ENCODE assay signal across 9 mouse cellular contexts in genomic region chr12:56689736-56690135, GRCm38 (mm10). TPM values are rescaled to one million over a fixed set of nuclear protein-coding genes. Genes with fewer than 3 reads are reported as not detected.
DNase-seq lines count a peak whose midpoint lies in the region; ATAC-seq and TF ChIP-seq lines count a peak whose summit lies in the region.
"Had no signal": no experiment of that assay in that cellular context is flagged by ENCODE, and none has a peak within 500 bp of the region (broad histone marks: within the 10 kb centered on the region; RNA-seq: fewer than 3 reads in every experiment).

No protein-coding gene starts in this region.

- no peaks in the 10 kb centered on the region for H3K9me3 ChIP-seq in intestine, embryonic 14.5 days (ENCODE audit: control insufficient read depth, low read length)
- no peaks in the 10 kb centered on the region for H3K9me3 ChIP-seq in intestine, embryonic 16.5 days (ENCODE audit: control insufficient read depth, low read length)
- no peaks in the 10 kb centered on the region for H3K9me3 ChIP-seq in embryonic facial prominence, embryonic 14.5 days (ENCODE audit: control insufficient read depth, low read length)
- no peaks in the 10 kb centered on the region for H3K9me3 ChIP-seq in liver, postnatal 0 days (ENCODE audit: low read length)
- H3K9me3 ChIP-seq: liver, embryonic 15.5 days had no signal

- 0 out of 2 replicates have a peak, but pooled peaks cover 3% of the 10 kb centered on the region for H3K4me1 ChIP-seq in intestine, embryonic 14.5 days (replicated peaks; ENCODE audit: control insufficient read depth, insufficient read depth, low read length)
- H3K4me1 ChIP-seq in intestine, embryonic 16.5 days (ENCODE audit: control insufficient read depth, insufficient read depth, low read length), result 0 out of 2 replicates have a peak, but pooled peaks cover 10% of the 10 kb centered on the region
- 0 out of 2 replicates have a peak, but pooled peaks cover 4% of the 10 kb centered on the region for H3K4me1 ChIP-seq in embryonic facial prominence, embryonic 14.5 days (ENCODE audit: control insufficient read depth, insufficient read depth, low read length)
- peaks cover 9% of the 10 kb centered on the region; the same call in 1 of the 2 replicates for H3K4me1 ChIP-seq in liver, postnatal 0 days (ENCODE audit: insufficient read depth)

- peak; percentile 54 for TF ChIP-seq CTCF in liver, postnatal 0 days (IDR thresholded peaks at IDR 0.05; ENCODE audit: low read depth)

- no peak overlapping the region for H3K27ac ChIP-seq in intestine, embryonic 14.5 days (ENCODE audit: low read depth)
- H3K27ac ChIP-seq in intestine, embryonic 16.5 days (ENCODE audit: low read length), result no peak overlapping the region
- H3K27ac ChIP-seq in embryonic facial prominence, embryonic 14.5 days (replicated peaks; ENCODE audit: low read depth, low read length), result peak overlapping the region; percentile 69; the same call in 1 of the 2 replicates
- H3K27ac ChIP-seq in liver, postnatal 0 days (ENCODE audit: low read depth), result no peak overlapping the region
- H3K27ac ChIP-seq: liver, embryonic 15.5 days had no signal

- TF ChIP-seq EP300 in liver, postnatal 0 days (IDR thresholded peaks at IDR 0.05; ENCODE audit: low read depth), result no peak

- no peaks in the 10 kb centered on the region for H3K36me3 ChIP-seq in intestine, embryonic 14.5 days (ENCODE audit: control insufficient read depth, insufficient read depth, low read length)
- H3K36me3 ChIP-seq in intestine, embryonic 16.5 days (ENCODE audit: control insufficient read depth, insufficient read depth, low read length), result no peaks in the 10 kb centered on the region
- no peaks in the 10 kb centered on the region for H3K36me3 ChIP-seq in embryonic facial prominence, embryonic 14.5 days (ENCODE audit: control insufficient read depth, insufficient read depth, low read length)
- H3K36me3 ChIP-seq in liver, postnatal 0 days (replicated peaks; ENCODE audit: insufficient read depth, low read length), result no peaks in the 10 kb centered on the region
- H3K36me3 ChIP-seq: liver, embryonic 15.5 days had no signal

- H3K27me3 ChIP-seq in intestine, embryonic 14.5 days (replicated peaks; ENCODE audit: control insufficient read depth, insufficient read depth, low read length), result peaks cover 100% of the 10 kb centered on the region
- peaks cover 79% of the 10 kb centered on the region for H3K27me3 ChIP-seq in intestine, embryonic 16.5 days (replicated peaks; ENCODE audit: control insufficient read depth, insufficient read depth, low read length)
- H3K27me3 ChIP-seq in embryonic facial prominence, embryonic 14.5 days (replicated peaks; ENCODE audit: control insufficient read depth, insufficient read depth, low read length), result peaks cover 97% of the 10 kb centered on the region
- H3K27me3 ChIP-seq in liver, postnatal 0 days (ENCODE audit: insufficient read depth, low read length), result peaks cover 100% of the 10 kb centered on the region

- H3K9ac ChIP-seq in intestine, embryonic 14.5 days (ENCODE audit: low read length), result no peak overlapping the region
- no peak overlapping the region for H3K9ac ChIP-seq in intestine, embryonic 16.5 days (ENCODE audit: low read depth, low read length)
- peak overlapping the region; percentile 63 for H3K9ac ChIP-seq in embryonic facial prominence, embryonic 14.5 days (ENCODE audit: low read depth, low read length)
- H3K9ac ChIP-seq in liver, postnatal 0 days (replicated peaks), result no peak overlapping the region
- H3K9ac ChIP-seq: liver, embryonic 15.5 days had no signal

- no peak overlapping the region for H3K4me3 ChIP-seq in intestine, embryonic 14.5 days (ENCODE audit: low read depth, low read length)
- H3K4me3 ChIP-seq in intestine, embryonic 16.5 days (ENCODE audit: low read length), result no peak overlapping the region
- H3K4me3 ChIP-seq in embryonic facial prominence, embryonic 14.5 days (ENCODE audit: low read depth, low read length), result peak overlapping the region; percentile 41
- H3K4me3 ChIP-seq in liver, postnatal 0 days (ENCODE audit: low read depth, low read length), result no peak overlapping the region
- H3K4me3 ChIP-seq: liver, embryonic 15.5 days had no signal

- ATAC-seq in intestine, embryonic 14.5 days (replicated peaks; ENCODE audit: low FRiP score, low TSS enrichment, low read depth), result no peak
- ATAC-seq in intestine, embryonic 16.5 days, result no peak
- ATAC-seq in embryonic facial prominence, embryonic 14.5 days (ENCODE audit: low read depth), result 0 out of 2 replicates have a peak, but pooled peaks have one; percentile 41
- no peak for ATAC-seq in liver, postnatal 0 days

- H3K4me2 ChIP-seq in intestine, embryonic 14.5 days (ENCODE audit: low read length), result no peak overlapping the region
- H3K4me2 ChIP-seq in intestine, embryonic 16.5 days (ENCODE audit: low read depth, low read length), result no peak overlapping the region
- H3K4me2 ChIP-seq in embryonic facial prominence, embryonic 14.5 days (ENCODE audit: low read depth, low read length), result peak overlapping the region; percentile 50
- no peak overlapping the region for H3K4me2 ChIP-seq in liver, postnatal 0 days (ENCODE audit: low read depth, low read length)
- H3K4me2 ChIP-seq: liver, embryonic 15.5 days had no signal

- 1% methylated on average over 25 of the region's 25 CpGs for WGBS in intestine, embryonic 14.5 days
- WGBS in intestine, embryonic 16.5 days, result 1% methylated on average over 25 of the region's 25 CpGs
- under 1% methylated on average over 25 of the region's 25 CpGs for WGBS in embryonic facial prominence, embryonic 14.5 days
- WGBS in liver, postnatal 0 days (ENCODE audit: insufficient replicate concordance), result 2% methylated on average over 25 of the region's 25 CpGs

- DNase-seq in intestine, embryonic 14.5 days (ENCODE audit: low spot score), result peak; percentile 86
- peak; percentile 77 for DNase-seq in R1 (ENCODE audit: low read depth, low spot score)
- DNase-seq in embryonic facial prominence, embryonic 14.5 days (ENCODE audit: low spot score), result peak; percentile 82
- peak; percentile 62 for DNase-seq in liver, postnatal 0 days
- DNase-seq in layer of hippocampus, adult 8-10 months (ENCODE audit: low spot score in 2 of 2), result no peak
- DNase-seq in frontal cortex, postnatal 14 days (ENCODE audit: low spot score in 2 of 2), result no peak
- DNase-seq in urinary bladder, postnatal 10 days (ENCODE audit: low spot score), result no peak

RNA-seq across cellular contexts. Expression of gene Pax9, which starts 1.8 kb away (rescaled TPM):
- polyA plus RNA-seq in intestine, embryonic 14.5 days (2014; fragmentation: Nextera tagmentation; extraction: Ambion mirVana), result not detected in 2 replicates
- polyA plus RNA-seq in intestine, embryonic 16.5 days (2015; fragmentation: Nextera tagmentation; extraction: Ambion mirVana), result not detected in 2 replicates
- polyA plus RNA-seq in embryonic facial prominence, embryonic 14.5 days (2014; fragmentation: Nextera tagmentation; extraction: Ambion mirVana), result 9.2 and 9.4 TPM in 2 replicates
- polyA plus RNA-seq in liver, postnatal 0 days (2015; fragmentation: Nextera tagmentation; extraction: Ambion mirVana), result 0.11 and 0.13 TPM in 2 replicates
- not detected for total RNA-seq in layer of hippocampus, adult 8-10 months (2022)

Comparison
In these comparisons a context has a peak if more than half of its experiments do, and no peak if none do; other contexts are left out.
1. DNase-seq: peak in intestine, embryonic 14.5 days (single experiment), R1 (single experiment), embryonic facial prominence, embryonic 14.5 days (single experiment) and liver, postnatal 0 days (single experiment); none in layer of hippocampus, adult 8-10 months (0 of 2), frontal cortex, postnatal 14 days (0 of 2) and urinary bladder, postnatal 10 days (single experiment).